Mouse (Mus musculus): ENCODE results near the gene Ubr4. TPM values are rescaled to one million over a fixed set of nuclear protein-coding genes. Genes with fewer than 3 reads are reported as not detected.

Ubr4 gene
- polyA plus RNA-seq, 1 experiment: 159 TPM

DNA sequence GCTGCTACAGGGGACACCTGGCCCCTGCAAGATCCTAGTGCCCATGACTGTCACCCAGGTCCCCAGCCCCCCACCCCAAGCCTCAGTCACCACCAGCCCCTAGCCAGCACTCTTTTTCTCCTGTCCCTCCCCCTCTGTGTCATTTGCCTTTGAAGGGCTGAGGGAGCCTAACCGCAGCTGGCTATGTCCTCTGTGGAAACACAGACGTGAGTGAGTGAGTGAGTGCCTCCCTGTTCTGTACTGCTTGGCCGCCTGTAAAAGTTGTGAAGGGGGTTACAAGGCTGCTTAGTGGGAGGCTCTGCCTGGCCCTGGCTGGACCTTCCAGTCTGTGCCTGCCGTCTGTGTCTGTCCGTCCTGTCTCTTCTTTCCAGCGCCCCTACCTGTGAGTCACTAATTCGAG lies 183.3 kb downstream of the Ubr4 start:
- DNase-seq (ENCODE audit: low read depth): no peak

GRCm38 (mm10) chr4:139536706-139537105 lies 184.3 kb downstream of the Ubr4 start:
- no peak for DNase-seq (ENCODE audit: low read depth)

Other genes with a start within 250 kb of the Ubr4 start
- 47.5 and 68.2 TPM in 2 replicates for gene Minos1, start 221.5 kb upstream of the Ubr4 start, polyA plus RNA-seq (2012; rRNA removed)
- gene Capzb, start 159.7 kb upstream of the Ubr4 start, polyA plus RNA-seq (2012; rRNA removed): 116 and 142 TPM in 2 replicates
- gene Pqlc2, start 41.9 kb upstream of the Ubr4 start, polyA plus RNA-seq (2012; rRNA removed): 55.6 and 61.1 TPM in 2 replicates
- 91.7 and 164 TPM in 2 replicates for gene Akr7a5, start 41.9 kb upstream of the Ubr4 start, polyA plus RNA-seq (2012; rRNA removed)
- 19.6 and 19.9 TPM in 2 replicates for gene Mrto4, start within 50 bp of the Ubr4 start, polyA plus RNA-seq (2012; rRNA removed)
- 35.2 and 42.2 TPM in 2 replicates for gene Emc1, start within 50 bp of the Ubr4 start, polyA plus RNA-seq (2012; rRNA removed)
- gene Iffo2, start 177.9 kb downstream of the Ubr4 start, polyA plus RNA-seq (2012; rRNA removed): 7.0 and 7.3 TPM in 2 replicates

Data from gonadal fat pad, adult 2 months (tissue).